Mouse (Mus musculus) C2C12 (cell line): Measurements from ENCODE around the gene B3galt1.

ENCODE experiments used
- CTCF ChIP-seq: IDR thresholded peaks from one replicate; pipeline ENCODE4 v1.5.1; 2011; ENCODE audit not compliant: control insufficient read depth, insufficient read depth, insufficient read length
- USF1 ChIP-seq: IDR thresholded peaks from one replicate; pipeline ENCODE4 v1.6.1; 2011; ENCODE audit warnings: low read depth, mild to moderate bottlenecking, control low read depth, moderate library complexity

- TF ChIP-seq CTCF (no peak), USF1 (no peak)
These were observed 594.9 kb downstream of the B3galt1 start for GRCm38 (mm10) chr2:68160566-68160965.
